Mouse (Mus musculus): ENCODE results near the gene Pbx3. TPM values are rescaled to one million over a fixed set of nuclear protein-coding genes. Genes with fewer than 3 reads are reported as not detected.

The Pbx3 gene
- polyA plus RNA-seq, 1 experiment from 2014 or later = 19.1 TPM

GRCm38 (mm10) chr2:34371441-34372304, 1.3 kb downstream of the Pbx3 start:
- no peaks in the 10 kb centered on the region for H3K36me3 ChIP-seq
- H3K4me1 ChIP-seq = peaks cover 29% of the 10 kb centered on the region
- H3K27ac ChIP-seq (replicated peaks) = peak overlapping the region; percentile 99
- H3K9me3 ChIP-seq = no peaks in the 10 kb centered on the region
- peak overlapping the region; percentile 85 for H3K4me2 ChIP-seq
- H3K27me3 ChIP-seq (replicated peaks) = no peaks in the 10 kb centered on the region
- ATAC-seq (ENCODE audit: extremely low read depth, insufficient number of reproducible peaks, low FRiP score, low TSS enrichment) = peak; percentile 48
- peak overlapping the region; percentile 82 for H3K4me3 ChIP-seq
- peak overlapping the region; percentile 99 for H3K9ac ChIP-seq
- under 1% methylated on average over 92 of the region's 118 CpGs for WGBS

DNA sequence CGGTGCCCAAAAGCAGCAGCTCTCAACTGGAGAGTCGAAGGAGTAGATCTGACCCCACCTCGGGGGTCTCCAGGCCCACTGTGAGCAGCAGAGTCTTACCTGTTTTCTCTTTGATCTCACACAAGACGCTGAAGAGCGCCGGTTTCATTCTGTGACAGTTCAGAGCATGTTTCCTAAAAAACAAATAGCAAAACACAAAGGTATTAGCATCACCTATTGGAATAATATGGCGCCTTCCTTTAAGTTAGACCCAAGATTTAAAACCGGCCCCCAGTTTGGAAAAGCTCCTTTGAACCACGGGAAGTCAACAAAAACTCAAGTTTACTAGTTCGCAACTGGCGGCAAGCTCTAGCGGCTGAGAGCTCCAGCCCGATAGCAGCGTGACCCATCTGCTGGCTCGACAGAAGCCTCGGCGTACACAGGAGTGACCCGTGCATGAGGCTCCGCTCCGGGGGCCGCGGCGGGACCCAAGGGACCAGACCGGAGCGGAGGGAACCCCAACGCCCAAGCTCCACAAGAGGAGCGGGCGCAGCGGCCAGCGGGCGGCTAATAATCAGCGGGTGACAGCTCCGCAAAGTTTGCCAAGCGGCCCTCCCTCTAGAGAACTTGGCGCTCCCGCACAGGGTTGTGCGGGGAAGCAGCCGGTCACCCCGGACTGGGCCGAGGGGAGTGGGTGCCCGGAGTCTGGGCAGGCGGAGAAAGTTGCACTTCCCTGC, 2.1 kb downstream of the Pbx3 start:
- peak overlapping the region; percentile 85 for H3K4me2 ChIP-seq
- no peak for ATAC-seq (ENCODE audit: extremely low read depth, insufficient number of reproducible peaks, low FRiP score, low TSS enrichment)
- peak overlapping the region; percentile 82 for H3K4me3 ChIP-seq
- WGBS = under 1% methylated on average over 42 of the region's 42 CpGs
- H3K36me3 ChIP-seq = no peaks in the 10 kb centered on the region
- H3K27me3 ChIP-seq (replicated peaks) = no peaks in the 10 kb centered on the region
- H3K9ac ChIP-seq = peak overlapping the region; percentile 99
- no peaks in the 10 kb centered on the region for H3K9me3 ChIP-seq
- H3K4me1 ChIP-seq = peaks cover 29% of the 10 kb centered on the region
- H3K27ac ChIP-seq (replicated peaks) = peak overlapping the region; percentile 99

- H3K9ac ChIP-seq = peak overlapping the region; percentile 99
- ATAC-seq (ENCODE audit: extremely low read depth, insufficient number of reproducible peaks, low FRiP score, low TSS enrichment) = no peak
- peak overlapping the region; percentile 82 for H3K4me3 ChIP-seq
- H3K9me3 ChIP-seq = no peaks in the 10 kb centered on the region
- WGBS = 6% methylated on average over 7 of the region's 7 CpGs
- no peaks in the 10 kb centered on the region for H3K36me3 ChIP-seq
- peaks cover 29% of the 10 kb centered on the region for H3K4me1 ChIP-seq
- H3K27ac ChIP-seq (replicated peaks) = peak overlapping the region; percentile 99
- H3K27me3 ChIP-seq (replicated peaks) = no peaks in the 10 kb centered on the region
- H3K4me2 ChIP-seq = peak overlapping the region; percentile 85
Measured at GRCm38 (mm10) chr2:34370349-34370724, 2.6 kb downstream of the Pbx3 start.

- 19% methylated on average over 6 of the region's 6 CpGs for WGBS
- H3K27ac ChIP-seq (replicated peaks) = peak overlapping the region; percentile 44; the same call in 1 of the 2 replicates
- ATAC-seq (ENCODE audit: extremely low read depth, insufficient number of reproducible peaks, low FRiP score, low TSS enrichment) = no peak
- peak overlapping the region; percentile 58 for H3K4me2 ChIP-seq
- peak overlapping the region; percentile 30; the same call in 1 of the 2 replicates for H3K9ac ChIP-seq
- H3K27me3 ChIP-seq (replicated peaks) = no peaks in the 10 kb centered on the region
- H3K4me3 ChIP-seq = peak overlapping the region; percentile 26
- H3K9me3 ChIP-seq = no peaks in the 10 kb centered on the region
- peaks cover 23% of the 10 kb centered on the region for H3K4me1 ChIP-seq
- no peaks in the 10 kb centered on the region for H3K36me3 ChIP-seq
Measured at GRCm38 (mm10) chr2:34368396-34368795, 4.5 kb downstream of the Pbx3 start.

DNA sequence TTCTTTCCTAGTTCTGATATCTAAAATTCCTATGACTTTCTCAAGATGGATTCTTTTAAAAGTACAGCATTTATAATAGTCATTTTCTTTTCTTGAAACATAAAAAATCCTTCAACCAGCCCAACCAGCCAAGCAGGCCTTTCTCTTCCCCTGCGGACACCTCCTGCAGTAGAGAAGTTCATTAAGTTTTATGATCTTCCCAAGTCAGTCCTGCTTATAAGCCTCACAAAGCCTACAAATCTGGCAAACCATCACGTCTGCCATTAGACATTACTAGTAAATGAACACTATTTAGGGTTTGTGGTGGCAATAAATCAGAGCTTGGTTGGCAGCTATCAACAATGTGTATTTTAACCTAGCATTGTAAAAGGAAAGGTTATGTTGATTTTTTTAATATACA, 5.9 kb downstream of the Pbx3 start:
- Histone ChIP-seq H3K9ac (no peak overlapping the region), H3K4me3 (no peak overlapping the region), H3K4me2 (no peak overlapping the region), H3K9me3 (no peaks in the 10 kb centered on the region), H3K4me1 (peaks cover 21% of the 10 kb centered on the region), H3K36me3 (no peaks in the 10 kb centered on the region), H3K27ac (replicated peaks) (no peak overlapping the region), H3K27me3 (replicated peaks) (no peaks in the 10 kb centered on the region)
- 78% methylated on average over 2 of the region's 2 CpGs for WGBS
- no peak for ATAC-seq (ENCODE audit: extremely low read depth, insufficient number of reproducible peaks, low FRiP score, low TSS enrichment)

DNA sequence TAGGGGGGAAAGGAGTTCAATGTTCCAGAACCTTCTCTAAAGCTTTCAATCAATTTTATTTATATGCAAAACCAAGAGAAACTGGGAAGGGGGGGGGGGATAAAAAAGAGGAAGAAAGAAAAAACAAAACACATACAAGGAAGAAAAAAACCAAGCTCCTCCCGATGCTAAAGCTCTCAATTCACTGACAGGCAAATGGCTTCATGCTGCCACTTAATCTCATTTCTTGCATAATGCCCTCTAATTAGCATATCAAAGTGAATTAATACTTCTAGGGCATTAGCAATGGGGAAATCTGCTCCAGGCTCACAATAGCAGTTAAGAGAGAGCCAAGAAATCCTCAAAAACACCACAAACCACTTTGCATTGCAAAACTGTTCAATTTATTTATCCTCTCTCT, 9.3 kb downstream of the Pbx3 start:
- WGBS = 30% methylated on average over 1 of the region's 1 CpGs

GRCm38 (mm10) chr2:34355801-34356211, 17.1 kb downstream of the Pbx3 start:
- no peak for ATAC-seq (ENCODE audit: extremely low read depth, insufficient number of reproducible peaks, low FRiP score, low TSS enrichment)
- Histone ChIP-seq H3K4me1 (peaks cover 47% of the 10 kb centered on the region), H3K9me3 (no peaks in the 10 kb centered on the region), H3K4me2 (no peak overlapping the region), H3K27me3 (replicated peaks) (no peaks in the 10 kb centered on the region), H3K36me3 (no peaks in the 10 kb centered on the region), H3K4me3 (no peak overlapping the region), H3K9ac (no peak overlapping the region), H3K27ac (replicated peaks) (peak overlapping the region; percentile 20; the same call in 1 of the 2 replicates)
- 68% methylated on average over 7 of the region's 7 CpGs for WGBS

More for the DNA sequence above, 9.3 kb downstream of the Pbx3 start:
- H3K27ac ChIP-seq (replicated peaks) = no peak overlapping the region
- no peak overlapping the region for H3K9ac ChIP-seq
- H3K4me2 ChIP-seq = no peak overlapping the region
- no peak for ATAC-seq (ENCODE audit: extremely low read depth, insufficient number of reproducible peaks, low FRiP score, low TSS enrichment)
- no peaks in the 10 kb centered on the region for H3K27me3 ChIP-seq (replicated peaks)
- peaks cover 28% of the 10 kb centered on the region for H3K4me1 ChIP-seq
- H3K4me3 ChIP-seq = no peak overlapping the region
- no peaks in the 10 kb centered on the region for H3K9me3 ChIP-seq
- no peaks in the 10 kb centered on the region for H3K36me3 ChIP-seq

DNA sequence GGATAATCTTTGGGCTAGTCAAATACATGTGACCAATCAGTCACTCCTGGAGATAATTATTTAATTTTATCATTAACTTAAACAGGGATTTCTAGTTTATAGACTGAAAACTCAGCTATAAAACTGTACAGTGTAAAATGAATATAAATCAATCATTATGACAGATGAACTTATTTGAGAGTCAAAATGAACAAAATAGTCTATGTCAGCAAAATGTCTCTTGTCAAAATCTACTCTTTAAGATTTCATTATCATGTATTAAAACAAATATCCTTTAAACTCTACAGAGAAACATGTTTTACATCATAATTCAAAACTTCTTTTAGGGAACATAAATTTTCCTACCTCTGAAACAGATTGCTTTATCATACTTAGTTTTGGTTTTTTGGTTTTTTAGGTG, 20.9 kb downstream of the Pbx3 start:
- Histone ChIP-seq H3K4me1 (peaks cover 23% of the 10 kb centered on the region), H3K27me3 (replicated peaks) (no peaks in the 10 kb centered on the region), H3K27ac (replicated peaks) (no peak overlapping the region), H3K9me3 (no peaks in the 10 kb centered on the region), H3K4me2 (no peak overlapping the region), H3K4me3 (no peak overlapping the region), H3K36me3 (no peaks in the 10 kb centered on the region), H3K9ac (no peak overlapping the region)
- no peak for ATAC-seq (ENCODE audit: extremely low read depth, insufficient number of reproducible peaks, low FRiP score, low TSS enrichment)

- 63% methylated on average over 6 of the region's 6 CpGs for WGBS
- no peak overlapping the region for H3K9ac ChIP-seq
- H3K27me3 ChIP-seq (replicated peaks) = no peaks in the 10 kb centered on the region
- no peak overlapping the region for H3K27ac ChIP-seq (replicated peaks)
- no peaks in the 10 kb centered on the region for H3K9me3 ChIP-seq
- H3K4me2 ChIP-seq = no peak overlapping the region
- H3K36me3 ChIP-seq = no peaks in the 10 kb centered on the region
- 0 out of 2 replicates have a peak, but pooled peaks cover 3% of the 10 kb centered on the region for H3K4me1 ChIP-seq
- H3K4me3 ChIP-seq = no peak overlapping the region
- no peak for ATAC-seq (ENCODE audit: extremely low read depth, insufficient number of reproducible peaks, low FRiP score, low TSS enrichment)
Measured at GRCm38 (mm10) chr2:34347096-34347495, 25.8 kb downstream of the Pbx3 start.

- WGBS = 77% methylated on average over 1 of the region's 1 CpGs
- Histone ChIP-seq H3K4me3 (no peak overlapping the region), H3K27me3 (replicated peaks) (no peaks in the 10 kb centered on the region), H3K4me1 (peaks cover 9% of the 10 kb centered on the region), H3K36me3 (no peaks in the 10 kb centered on the region), H3K9ac (no peak overlapping the region), H3K27ac (replicated peaks) (no peak overlapping the region), H3K4me2 (no peak overlapping the region), H3K9me3 (no peaks in the 10 kb centered on the region)
- ATAC-seq (ENCODE audit: extremely low read depth, insufficient number of reproducible peaks, low FRiP score, low TSS enrichment) = no peak
Measured at GRCm38 (mm10) chr2:34298664-34299063, 74.3 kb downstream of the Pbx3 start.

DNA sequence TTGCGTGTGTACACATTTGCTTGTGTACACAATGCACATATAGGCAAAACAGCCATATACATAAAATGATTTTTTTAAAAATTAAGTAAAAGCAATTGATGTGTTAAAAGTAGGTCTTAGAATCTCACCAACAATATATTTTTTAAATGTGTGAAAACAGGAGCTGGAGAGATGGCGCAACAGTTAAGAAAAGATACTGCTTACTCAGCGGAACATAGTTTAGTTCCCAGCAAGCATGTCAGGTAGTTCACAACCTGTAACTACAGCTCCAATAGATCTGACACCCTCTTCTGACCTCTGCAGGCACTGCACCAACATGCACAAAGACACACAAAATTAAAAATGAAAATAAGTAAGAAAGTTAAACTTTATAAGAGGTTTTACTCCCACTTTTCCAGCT, 74.7 kb downstream of the Pbx3 start:
- Histone ChIP-seq H3K27me3 (replicated peaks) (no peaks in the 10 kb centered on the region), H3K4me2 (no peak overlapping the region), H3K9ac (no peak overlapping the region), H3K9me3 (no peaks in the 10 kb centered on the region), H3K4me3 (no peak overlapping the region), H3K36me3 (no peaks in the 10 kb centered on the region), H3K27ac (replicated peaks) (no peak overlapping the region), H3K4me1 (peaks cover 9% of the 10 kb centered on the region)
- ATAC-seq (ENCODE audit: extremely low read depth, insufficient number of reproducible peaks, low FRiP score, low TSS enrichment) = no peak
- WGBS = 94% methylated on average over 3 of the region's 3 CpGs
